Mouse (Mus musculus) CH12.LX (cell line): ENCODE measurements at regions not wholly inside any gene's neighbourhood (a gene's known extent, or its start where the extent isn't known, plus 50 kb on each side); places are given as distances from the start of the nearest gene placed in this dataset.
"Not testable (repeated sequence)": the region's sequence is repeated elsewhere in the genome, so short reads cannot be mapped to it uniquely, and the experiment has no call there.

ENCODE experiments used
- BHLHE40 ChIP-seq: IDR thresholded peaks from 2 replicates; pipeline ENCODE4 v1.6.1; 2011; ENCODE audit warnings: mild to moderate bottlenecking, low read depth, low read length, improper control_type of control experiment
- CTCF ChIP-seq, 2 experiments: IDR thresholded peaks in 1 of 2; conservative IDR thresholded peaks in 1 of 2; 2 replicates each; pipeline ENCODE4 v1.5.1; 2011 to 2012; ENCODE audit warnings: low read depth in 2 of 2, low read length in 2 of 2, improper control_type of control experiment in 1 of 2, inconsistent platforms in 1 of 2, mild to moderate bottlenecking in 1 of 2, moderate library complexity in 1 of 2
- E2F4 ChIP-seq: IDR thresholded peaks from 2 replicates; pipeline ENCODE4 v1.6.1; 2011; ENCODE audit warnings: low read depth, low read length, improper control_type of control experiment; ENCODE audit not compliant: insufficient replicate concordance
- HCFC1 ChIP-seq: IDR thresholded peaks from 2 replicates; pipeline ENCODE4 v1.6.1; 2012; ENCODE audit warnings: low read depth, mild to moderate bottlenecking, inconsistent platforms, low read length, improper control_type of control experiment
- NELFE ChIP-seq: IDR thresholded peaks from 2 replicates; pipeline ENCODE4 v1.6.1; 2011; ENCODE audit warnings: low read depth, low read length, improper control_type of control experiment
- POLR2A ChIP-seq: IDR thresholded peaks from 2 replicates; pipeline ENCODE4 v1.6.1; 2011; ENCODE audit warnings: low read depth, mild to moderate bottlenecking, improper control_type of control experiment, low read length
- RCOR1 ChIP-seq: conservative IDR thresholded peaks from 2 replicates; pipeline ENCODE4 v1.6.1; 2012; ENCODE audit warnings: low read depth, mild to moderate bottlenecking, inconsistent platforms, low read length, improper control_type of control experiment

DNA sequence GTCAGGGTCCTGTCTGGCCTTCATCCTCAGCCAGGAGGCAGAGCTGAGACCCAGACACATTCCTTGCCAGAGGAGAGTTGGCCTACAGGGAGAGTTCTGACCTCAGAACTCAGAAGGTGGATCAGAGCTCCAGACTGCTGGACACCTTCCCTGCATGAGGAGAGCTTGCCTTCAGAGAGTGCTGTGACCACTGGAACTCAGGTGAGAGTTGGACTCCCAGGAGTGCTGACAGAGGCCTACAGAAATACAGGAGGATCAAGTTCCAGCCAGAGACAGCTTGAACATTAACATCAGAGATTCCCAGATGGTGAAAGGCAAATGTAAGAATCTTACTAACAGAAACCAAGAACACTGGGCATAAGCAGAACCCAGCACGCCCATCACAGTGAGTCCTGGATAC lies 117.0 kb downstream of the Lyplal1 start:
- TF ChIP-seq CTCF (conservative IDR thresholded peaks at IDR 0.05 in 1 of 2, IDR thresholded peaks at IDR 0.05 in 1 of 2; ENCODE audit: low read depth in 2 of 2, low read length in 2 of 2); NELFE; POLR2A; HCFC1; RCOR1; E2F4; BHLHE40: not testable (repeated sequence)
